Mouse (Mus musculus): ENCODE data around the gene Olfr1256. TPM values are rescaled to one million over a fixed set of nuclear protein-coding genes. Genes with fewer than 3 reads are reported as not detected.

Olfr1256 gene
- polyA plus RNA-seq (2017; shearing (Covaris generic)): not detected

DNA sequence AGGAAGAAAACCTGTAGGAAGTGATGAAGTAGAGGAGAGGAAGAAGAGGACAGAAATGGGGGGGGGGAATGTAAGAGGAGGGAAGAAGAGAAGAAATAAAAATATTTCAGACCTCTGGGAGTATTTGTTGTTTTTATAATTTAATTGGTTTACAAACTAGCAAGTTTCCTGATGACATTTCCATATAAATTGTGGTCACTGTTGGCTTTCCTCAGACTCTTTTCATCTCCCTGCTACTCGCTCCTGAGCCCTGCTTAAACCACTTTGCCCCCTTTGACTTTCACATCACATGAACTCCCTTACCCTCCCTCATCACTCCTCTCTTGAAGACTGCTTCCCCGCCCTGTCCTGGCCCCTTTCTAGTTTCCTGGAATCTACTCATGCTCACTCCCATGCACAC, at the start of gene Olfr1256:
Olfr1256 (minus strand) TSS at position 101 of the 400 bp plus-strand sequence.

DNA sequence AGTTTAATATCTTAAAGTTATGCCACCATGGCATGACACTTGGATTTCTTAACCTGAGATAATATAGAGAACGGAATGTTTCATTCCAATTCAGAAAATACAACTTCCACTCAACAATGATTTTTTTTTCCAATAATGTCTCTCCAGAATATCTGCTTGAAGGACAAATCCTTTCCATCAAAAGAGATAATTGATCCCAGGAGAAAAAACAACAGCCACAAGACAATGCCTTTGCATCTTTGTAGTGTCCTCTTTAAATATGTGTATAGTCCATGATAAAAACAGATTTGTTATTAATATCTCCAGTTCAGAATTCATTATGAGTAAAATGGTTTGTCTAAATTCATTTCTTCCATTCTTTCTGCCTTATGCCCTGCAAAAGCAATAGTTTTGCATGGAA, 36.8 kb upstream of the Olfr1256 start, which contains the start of gene Olfr1257:
Olfr1257 (plus strand) TSS at position 301 of the 400 bp plus-strand sequence.

DNA sequence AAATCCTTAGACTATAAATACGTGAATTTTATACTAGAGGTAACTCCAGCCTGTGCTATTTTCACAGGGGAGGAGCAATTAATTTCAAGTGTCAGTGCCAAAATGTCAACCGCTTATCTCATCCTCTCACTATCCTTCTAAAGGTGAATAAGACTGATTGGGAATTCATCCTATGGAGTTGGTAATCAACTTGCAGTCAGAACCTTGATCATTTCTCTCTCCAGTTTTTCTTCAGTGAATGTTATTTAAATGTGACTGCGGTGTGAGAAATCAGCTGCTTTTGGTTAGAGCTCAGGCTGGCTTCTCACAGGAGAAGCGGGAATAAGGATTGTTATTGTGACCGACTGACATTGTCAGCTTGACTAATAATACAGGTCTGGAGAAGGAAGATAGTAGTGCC, 6.8 kb upstream of the Olfr1256 start, which contains the start of gene Olfr48:
Olfr48 (minus strand) TSS at position 101 of the 400 bp plus-strand sequence.

DNA sequence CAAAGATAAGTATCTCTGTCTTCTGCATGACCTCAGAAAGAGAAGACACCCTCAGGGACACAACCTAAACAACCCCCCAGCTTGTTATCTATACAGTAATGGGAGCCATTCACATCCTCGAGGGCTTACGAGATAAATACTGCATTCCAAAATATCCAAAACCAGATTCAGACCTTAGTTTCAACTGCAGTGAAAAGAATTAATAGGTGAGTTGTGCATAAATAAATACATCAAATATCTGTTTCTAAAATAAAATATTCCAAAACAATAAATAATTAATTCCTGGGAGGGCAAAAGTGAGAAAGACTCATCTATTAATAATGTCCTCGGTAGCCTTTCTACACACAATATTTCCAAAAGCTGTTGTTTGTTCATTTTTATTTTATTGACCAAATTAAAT, 29.6 kb downstream of the Olfr1256 start, which contains the start of gene Olfr1255:
Olfr1255 (plus strand) TSS at position 301 of the 400 bp plus-strand sequence.

DNA sequence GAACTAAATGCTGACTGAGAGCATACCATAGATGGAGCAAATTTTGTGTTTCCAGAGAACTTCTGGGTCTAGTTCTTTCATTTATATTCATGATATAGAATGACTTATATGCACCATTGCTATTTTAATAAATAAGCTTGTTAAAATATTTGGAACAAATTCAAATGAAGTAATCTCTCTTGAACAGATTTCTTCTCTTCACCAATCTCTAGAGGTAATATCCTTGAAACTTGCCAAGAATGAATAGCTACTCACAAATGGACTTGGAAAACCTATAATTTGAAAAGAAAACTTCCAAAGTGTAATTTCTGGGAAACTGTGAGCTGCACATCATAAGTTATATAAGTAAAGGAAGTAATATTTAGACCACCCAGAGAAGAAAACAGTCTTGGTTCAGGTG, 47.8 kb downstream of the Olfr1256 start, which contains the start of gene Olfr1254:
Olfr1254 (minus strand) TSS at position 101 of the 400 bp plus-strand sequence.

Other genes starting within 250 kb of the Olfr1256 start
- gene Olfr1246, start 248.4 kb downstream of the Olfr1256 start, polyA plus RNA-seq (2017; shearing (Covaris generic)): not detected
- gene Olfr1247, start 227.4 kb downstream of the Olfr1256 start, polyA plus RNA-seq (2017; shearing (Covaris generic)): not detected
- not detected for gene Olfr1248, start 223.3 kb downstream of the Olfr1256 start, polyA plus RNA-seq (2017; shearing (Covaris generic))
- gene Olfr1249, start 206.6 kb downstream of the Olfr1256 start, polyA plus RNA-seq (2017; shearing (Covaris generic)): not detected
- not detected for gene Olfr1250, start 180.1 kb downstream of the Olfr1256 start, polyA plus RNA-seq (2017; shearing (Covaris generic))
- gene Olfr1251, start 169.6 kb downstream of the Olfr1256 start, polyA plus RNA-seq (2017; shearing (Covaris generic)): not detected
- not detected for gene Olfr1252, start 116.5 kb downstream of the Olfr1256 start, polyA plus RNA-seq (2017; shearing (Covaris generic))
- not detected for gene Olfr1253, start 84.5 kb downstream of the Olfr1256 start, polyA plus RNA-seq (2017; shearing (Covaris generic))
- not detected for gene Olfr1254, start 47.9 kb downstream of the Olfr1256 start, polyA plus RNA-seq (2017; shearing (Covaris generic))
- gene Olfr1255, start 29.5 kb downstream of the Olfr1256 start, polyA plus RNA-seq (2017; shearing (Covaris generic)): not detected
- not detected for gene Olfr48, start 6.7 kb upstream of the Olfr1256 start, polyA plus RNA-seq (2017; shearing (Covaris generic))
- gene Olfr1257, start 36.9 kb upstream of the Olfr1256 start, polyA plus RNA-seq (2017; shearing (Covaris generic)): not detected
- 0.31 TPM for gene Olfr1258, start 85.8 kb upstream of the Olfr1256 start, polyA plus RNA-seq (2017; shearing (Covaris generic))
- not detected for gene Olfr1259, start 107.1 kb upstream of the Olfr1256 start, polyA plus RNA-seq (2017; shearing (Covaris generic))
- 0.09 TPM for gene Olfr1260, start 132.8 kb upstream of the Olfr1256 start, polyA plus RNA-seq (2017; shearing (Covaris generic))
- not detected for gene Olfr1261, start 149.7 kb upstream of the Olfr1256 start, polyA plus RNA-seq (2017; shearing (Covaris generic))
- not detected for gene Olfr1262, start 158.6 kb upstream of the Olfr1256 start, polyA plus RNA-seq (2017; shearing (Covaris generic))
- gene Olfr1263, start 170.6 kb upstream of the Olfr1256 start, polyA plus RNA-seq (2017; shearing (Covaris generic)): 0.09 TPM
- not detected for gene Olfr1264, start 184.0 kb upstream of the Olfr1256 start, polyA plus RNA-seq (2017; shearing (Covaris generic))
- 0.06 TPM for gene Olfr1265, start 193.8 kb upstream of the Olfr1256 start, polyA plus RNA-seq (2017; shearing (Covaris generic))
- not detected for gene Olfr140, start 222.0 kb upstream of the Olfr1256 start, polyA plus RNA-seq (2017; shearing (Covaris generic))

All from effector memory CD4-positive, alpha-beta T cell, adult 5 months (primary cell).